Mouse (Mus musculus): ENCODE measurements at regions not wholly inside any gene's neighbourhood (a gene's known extent, or its start where the extent isn't known, plus 50 kb on each side); places are given as distances from the start of the nearest gene placed in this dataset.
A peak's percentile ranks its signal among the peaks of the same experiment; 100 is the strongest.

DNA sequence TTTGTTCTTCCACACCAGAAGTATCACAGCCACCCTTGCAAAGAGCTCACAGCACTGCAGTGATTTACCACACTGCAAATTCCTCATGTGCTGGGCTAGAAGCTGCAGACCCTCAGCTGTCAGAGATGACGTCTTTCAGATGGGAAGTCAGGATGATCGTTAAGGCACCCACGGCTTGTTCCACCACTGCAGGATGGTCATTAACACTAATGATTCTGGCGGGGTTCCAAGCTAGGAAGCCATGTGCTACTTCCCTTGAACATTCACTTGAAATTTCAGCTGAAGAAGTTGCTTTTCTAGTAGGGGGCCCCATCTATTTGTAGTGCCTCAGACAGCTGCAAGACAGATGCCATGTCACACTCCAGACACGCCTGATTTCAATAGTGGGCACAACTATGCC lies 181.8 kb upstream of the Gm10295 start:
- 0 out of 2 replicates have a peak, but pooled peaks cover 9% of the 10 kb centered on the region for H3K4me1 ChIP-seq (replicated peaks; ENCODE audit: insufficient read depth, low read length)
- DNase-seq (ENCODE audit: low spot score) (peak; percentile 72), ATAC-seq (replicated peaks; ENCODE audit: low FRiP score, low read depth) (no peak; the same call in 1 of the 2 replicates)
- H3K27ac ChIP-seq, result peak overlapping the region; percentile 9
- 14% methylated on average over 5 of the region's 5 CpGs for WGBS
- no peak overlapping the region for H3K4me2 ChIP-seq (ENCODE audit: low read length)
- no peaks in the 10 kb centered on the region for H3K27me3 ChIP-seq (ENCODE audit: insufficient read depth, low read length)
- H3K4me3 ChIP-seq (replicated peaks; ENCODE audit: low read depth, low read length), result no peak overlapping the region
- no peak for TF ChIP-seq CTCF (IDR thresholded peaks at IDR 0.05; ENCODE audit: low read depth)
- H3K36me3 ChIP-seq (ENCODE audit: insufficient read depth, low read length), result no peaks in the 10 kb centered on the region
- no peaks in the 10 kb centered on the region for H3K9me3 ChIP-seq (replicated peaks; ENCODE audit: low read length)
- no peak overlapping the region for H3K9ac ChIP-seq (ENCODE audit: low read depth, low read length)

DNA sequence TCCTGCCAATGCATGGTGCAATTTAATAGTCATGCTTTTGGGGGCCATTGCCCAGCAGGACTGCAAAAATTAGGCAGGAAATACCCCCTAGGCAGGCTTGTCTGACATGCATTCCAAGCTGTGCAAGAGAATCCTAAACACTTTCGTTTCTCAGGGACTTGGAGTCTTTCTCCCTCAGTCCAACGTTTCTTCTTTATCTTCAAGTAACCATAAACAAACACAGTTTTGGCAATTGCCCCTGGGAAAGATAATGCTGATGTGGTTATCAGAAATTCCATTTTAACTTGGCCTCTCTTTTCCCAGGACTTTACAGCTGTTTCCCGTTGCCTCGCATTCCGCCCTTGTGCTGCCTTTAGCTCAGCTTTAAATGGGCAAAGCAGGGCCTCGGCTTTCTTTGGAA lies 180.2 kb upstream of the Gm10295 start:
- Histone ChIP-seq H3K4me3 (replicated peaks; ENCODE audit: low read depth, low read length) (no peak overlapping the region), H3K27ac (peak overlapping the region; percentile 81), H3K9ac (ENCODE audit: low read depth, low read length) (no peak overlapping the region), H3K9me3 (replicated peaks; ENCODE audit: low read length) (no peaks in the 10 kb centered on the region), H3K27me3 (ENCODE audit: insufficient read depth, low read length) (no peaks in the 10 kb centered on the region), H3K4me1 (replicated peaks; ENCODE audit: insufficient read depth, low read length) (0 out of 2 replicates have a peak, but pooled peaks cover 9% of the 10 kb centered on the region), H3K4me2 (ENCODE audit: low read length) (0 out of 2 replicates have a peak overlapping the region, but pooled peaks have one; percentile 7), H3K36me3 (ENCODE audit: insufficient read depth, low read length) (no peaks in the 10 kb centered on the region)
- DNase-seq (ENCODE audit: low spot score) (peak; percentile 64), ATAC-seq (replicated peaks; ENCODE audit: low FRiP score, low read depth) (no peak)
- no peak for TF ChIP-seq CTCF (IDR thresholded peaks at IDR 0.05; ENCODE audit: low read depth)
- 45% methylated on average over 6 of the region's 6 CpGs for WGBS

DNA sequence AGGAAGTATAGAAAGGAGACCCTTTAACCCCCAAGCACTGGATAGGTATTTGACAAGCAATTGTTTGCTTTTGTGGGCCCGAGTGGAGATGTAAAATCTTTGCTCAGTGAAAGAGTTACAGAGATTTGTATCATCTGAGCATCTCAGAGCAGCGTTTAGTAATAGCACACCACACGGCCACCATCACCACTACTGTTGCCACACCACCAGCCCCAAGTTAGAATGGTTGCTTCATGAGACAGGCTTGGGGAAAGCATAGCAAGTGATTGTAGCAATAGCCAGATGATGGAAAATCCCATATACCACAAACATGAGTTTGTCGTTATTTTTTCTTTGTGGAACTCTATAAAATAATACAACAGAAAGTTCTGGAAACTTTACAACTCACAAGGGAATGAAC lies 179.6 kb upstream of the Gm10295 start:
- no peak for TF ChIP-seq CTCF (IDR thresholded peaks at IDR 0.05; ENCODE audit: low read depth)
- no peak overlapping the region for H3K4me3 ChIP-seq (replicated peaks; ENCODE audit: low read depth, low read length)
- H3K27me3 ChIP-seq (ENCODE audit: insufficient read depth, low read length), result no peaks in the 10 kb centered on the region
- 0 out of 2 replicates have a peak, but pooled peaks cover 9% of the 10 kb centered on the region for H3K4me1 ChIP-seq (replicated peaks; ENCODE audit: insufficient read depth, low read length)
- no peak overlapping the region for H3K9ac ChIP-seq (ENCODE audit: low read depth, low read length)
- no peaks in the 10 kb centered on the region for H3K9me3 ChIP-seq (replicated peaks; ENCODE audit: low read length)
- no peaks in the 10 kb centered on the region for H3K36me3 ChIP-seq (ENCODE audit: insufficient read depth, low read length)
- DNase-seq (ENCODE audit: low spot score) (no peak), ATAC-seq (replicated peaks; ENCODE audit: low FRiP score, low read depth) (no peak)
- peak overlapping the region; percentile 81 for H3K27ac ChIP-seq
- WGBS, result 74% methylated on average over 4 of the region's 4 CpGs
- no peak overlapping the region for H3K4me2 ChIP-seq (ENCODE audit: low read length)

DNA sequence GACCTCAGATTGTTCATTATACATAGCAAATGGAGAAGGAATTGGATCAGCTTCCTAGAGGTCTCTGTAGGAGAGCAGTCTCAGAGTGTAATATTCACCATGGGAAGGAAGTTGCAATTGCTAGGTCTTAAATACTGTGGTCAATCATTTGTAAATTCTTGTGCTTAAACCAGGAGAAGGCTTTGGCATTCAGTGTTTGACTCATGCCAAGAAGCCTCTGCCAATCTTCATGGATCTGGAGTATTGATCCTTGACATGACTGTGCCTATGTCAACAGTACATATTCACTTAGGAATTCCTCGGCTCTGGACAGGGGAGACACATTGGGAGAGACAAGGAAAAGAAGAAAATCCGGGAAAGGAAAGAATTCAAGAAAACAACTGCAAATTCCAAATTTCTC lies 174.9 kb upstream of the Gm10295 start:
- H3K4me1 ChIP-seq (replicated peaks; ENCODE audit: insufficient read depth, low read length), result no peaks in the 10 kb centered on the region
- no peaks in the 10 kb centered on the region for H3K27me3 ChIP-seq (ENCODE audit: insufficient read depth, low read length)
- no peak overlapping the region for H3K4me3 ChIP-seq (replicated peaks; ENCODE audit: low read depth, low read length)
- no peaks in the 10 kb centered on the region for H3K9me3 ChIP-seq (replicated peaks; ENCODE audit: low read length)
- WGBS, result 82% methylated on average over 2 of the region's 2 CpGs
- no peak overlapping the region for H3K9ac ChIP-seq (ENCODE audit: low read depth, low read length)
- DNase-seq (ENCODE audit: low spot score) (no peak), ATAC-seq (replicated peaks; ENCODE audit: low FRiP score, low read depth) (no peak)
- no peak overlapping the region for H3K27ac ChIP-seq
- H3K36me3 ChIP-seq (ENCODE audit: insufficient read depth, low read length), result no peaks in the 10 kb centered on the region
- TF ChIP-seq CTCF (IDR thresholded peaks at IDR 0.05; ENCODE audit: low read depth), result no peak
- no peak overlapping the region for H3K4me2 ChIP-seq (ENCODE audit: low read length)

DNA sequence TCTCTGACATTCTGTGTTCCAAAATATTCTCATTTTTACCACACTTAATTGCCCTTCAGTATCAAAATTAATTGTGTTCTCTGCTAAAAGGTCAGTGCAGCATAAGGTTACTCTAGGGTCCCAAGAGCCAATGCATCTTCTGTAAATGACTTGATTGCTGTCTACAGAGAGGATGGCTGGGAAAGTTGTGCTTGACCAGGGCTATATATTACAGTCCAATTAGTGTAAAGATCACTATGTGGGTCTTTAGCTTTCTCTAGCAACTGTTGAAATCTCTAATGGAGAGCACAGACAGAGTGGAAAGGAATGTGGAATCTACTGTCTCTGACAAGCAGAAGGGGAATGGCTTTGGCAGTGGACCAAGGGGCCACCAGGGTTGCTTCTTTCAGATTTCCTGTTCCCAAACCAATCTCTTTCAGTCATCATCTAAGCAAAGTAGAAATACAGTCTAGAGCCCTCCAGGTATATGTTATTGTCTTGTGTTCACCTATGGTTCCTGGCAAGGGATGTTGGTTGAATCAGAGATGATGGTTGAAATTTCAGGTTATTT lies 173.4 kb upstream of the Gm10295 start:
- Histone ChIP-seq H3K36me3 (ENCODE audit: insufficient read depth, low read length) (no peaks in the 10 kb centered on the region), H3K4me1 (replicated peaks; ENCODE audit: insufficient read depth, low read length) (no peaks in the 10 kb centered on the region), H3K27ac (no peak overlapping the region), H3K9me3 (replicated peaks; ENCODE audit: low read length) (no peaks in the 10 kb centered on the region), H3K9ac (ENCODE audit: low read depth, low read length) (no peak overlapping the region), H3K27me3 (ENCODE audit: insufficient read depth, low read length) (no peaks in the 10 kb centered on the region), H3K4me2 (ENCODE audit: low read length) (no peak overlapping the region), H3K4me3 (replicated peaks; ENCODE audit: low read depth, low read length) (no peak overlapping the region)
- no peak for ATAC-seq (replicated peaks; ENCODE audit: low FRiP score, low read depth)
- TF ChIP-seq CTCF (IDR thresholded peaks at IDR 0.05; ENCODE audit: low read depth), result no peak
- peak; percentile 72 for DNase-seq (ENCODE audit: low spot score)

DNA sequence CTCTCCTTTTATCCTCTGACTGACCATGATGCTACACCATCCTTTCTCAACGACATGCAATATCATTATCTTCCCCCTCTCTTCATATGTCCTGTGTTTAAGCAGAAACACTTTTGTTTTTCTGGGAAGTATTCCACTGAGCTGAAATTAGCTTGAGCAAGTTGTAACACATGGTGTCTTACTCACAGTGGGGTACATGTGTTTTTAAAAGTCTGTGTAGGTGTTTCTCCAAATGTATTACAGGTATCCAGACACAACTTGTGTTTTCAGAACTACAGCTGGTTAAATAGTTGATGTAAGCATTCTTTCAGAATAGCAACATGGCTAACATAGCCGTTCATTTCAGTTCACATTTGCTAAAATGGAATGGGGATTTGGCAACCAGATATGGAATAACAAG lies 172.8 kb upstream of the Gm10295 start:
- Histone ChIP-seq H3K4me1 (replicated peaks; ENCODE audit: insufficient read depth, low read length) (no peaks in the 10 kb centered on the region), H3K9ac (ENCODE audit: low read depth, low read length) (no peak overlapping the region), H3K36me3 (ENCODE audit: insufficient read depth, low read length) (no peaks in the 10 kb centered on the region), H3K27ac (no peak overlapping the region), H3K27me3 (ENCODE audit: insufficient read depth, low read length) (no peaks in the 10 kb centered on the region), H3K4me2 (ENCODE audit: low read length) (no peak overlapping the region), H3K4me3 (replicated peaks; ENCODE audit: low read depth, low read length) (no peak overlapping the region), H3K9me3 (replicated peaks; ENCODE audit: low read length) (no peaks in the 10 kb centered on the region)
- 69% methylated on average over 2 of the region's 2 CpGs for whole genome bisulfite sequencing
- ATAC-seq (replicated peaks; ENCODE audit: low FRiP score, low read depth) (no peak), DNase-seq (ENCODE audit: low spot score) (no peak)
- no peak for TF ChIP-seq CTCF (IDR thresholded peaks at IDR 0.05; ENCODE audit: low read depth)

DNA sequence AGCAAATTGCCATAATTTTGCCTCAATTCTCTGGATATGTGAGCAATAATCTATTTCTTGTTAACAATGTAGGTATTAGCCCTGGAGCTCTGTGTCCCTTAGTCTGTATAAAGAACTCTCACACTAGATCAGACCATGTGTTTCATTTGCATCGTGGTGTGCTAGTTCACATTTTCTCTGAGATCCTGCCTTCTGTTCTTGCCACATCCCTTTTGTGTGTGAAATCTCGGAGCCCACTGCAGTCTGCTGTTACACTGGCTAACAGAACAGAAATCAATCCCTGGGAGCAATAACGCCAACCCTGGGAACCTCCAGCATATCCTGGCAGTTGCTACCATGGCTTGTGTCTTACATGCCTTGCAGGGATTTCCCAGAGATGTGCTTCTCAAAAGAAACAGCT lies 156.1 kb upstream of the Gm10295 start:
- DNase-seq (ENCODE audit: low spot score), result no peak
- H3K36me3 ChIP-seq (ENCODE audit: insufficient read depth, low read length), result no peaks in the 10 kb centered on the region
- no peak for TF ChIP-seq CTCF (IDR thresholded peaks at IDR 0.05; ENCODE audit: low read depth)
- H3K9me3 ChIP-seq (replicated peaks; ENCODE audit: low read length), result no peaks in the 10 kb centered on the region
- no peak overlapping the region for H3K4me3 ChIP-seq (replicated peaks; ENCODE audit: low read depth, low read length)
- H3K9ac ChIP-seq (ENCODE audit: low read depth, low read length), result no peak overlapping the region
- no peak overlapping the region for H3K4me2 ChIP-seq (ENCODE audit: low read length)
- WGBS, result 72% methylated on average over 3 of the region's 3 CpGs
- H3K4me1 ChIP-seq (replicated peaks; ENCODE audit: insufficient read depth, low read length), result no peaks in the 10 kb centered on the region
- ATAC-seq (replicated peaks; ENCODE audit: low FRiP score, low read depth), result no peak
- H3K27ac ChIP-seq, result no peak overlapping the region
- no peaks in the 10 kb centered on the region for H3K27me3 ChIP-seq (ENCODE audit: insufficient read depth, low read length)
